Mouse (Mus musculus) cerebellum, adult 2 months (tissue): ENCODE measurements at regions not wholly inside any gene's neighbourhood (a gene's known extent, or its start where the extent isn't known, plus 50 kb on each side); places are given as distances from the start of the nearest gene placed in this dataset.

Source experiments
- DNase-seq, 2 experiments: peaks; one replicate each; pipeline ENCODE4 v3.0.0; 2021
- H3K27ac ChIP-seq: fragments of 200-500 bp; 2 replicates; pipeline ENCODE4 v1.5.1; 2012; ENCODE audit warnings: low read length, control low read depth, inconsistent platforms; ENCODE audit not compliant: insufficient read depth
- H3K27me3 ChIP-seq: fragments of 200-500 bp; 2 replicates; pipeline ENCODE4 v1.6.1; 2012; ENCODE audit warnings: inconsistent platforms, mild to moderate bottlenecking, low read length, moderate library complexity; ENCODE audit not compliant: control insufficient read depth, insufficient read depth
- H3K4me1 ChIP-seq: fragments of 200-500 bp; 2 replicates; pipeline ENCODE4 v1.6.1; 2011; ENCODE audit warnings: low read length; ENCODE audit not compliant: control insufficient read depth, insufficient read depth
- H3K4me3 ChIP-seq: fragments of 200-500 bp; replicated peaks from 2 replicates; pipeline ENCODE3; 2011; ENCODE audit warnings: mild to moderate bottlenecking, low read depth, low read length, control low read depth; ENCODE audit not compliant: insufficient read depth
- CTCF ChIP-seq: fragments of 200-500 bp; IDR thresholded peaks from 2 replicates; pipeline ENCODE4 v1.5.1; 2011; ENCODE audit warnings: low read depth, mild to moderate bottlenecking, control low read depth, low read length, moderate library complexity, borderline replicate concordance; ENCODE audit not compliant: insufficient read depth
- POLR2A ChIP-seq: fragments of 200-500 bp; IDR thresholded peaks from 2 replicates; pipeline ENCODE4 v1.6.1; 2011; ENCODE audit warnings: low read length, control low read depth, borderline replicate concordance; ENCODE audit not compliant: insufficient read depth
- WGBS: fragments of 180-500 bp; shearing (Covaris S2); methylation state at CpG from one replicate; pipeline ENCODE4 v1.1.7; 2018; 5-methylcytosine and 5-hydroxymethylcytosine counted together

GRCm38 (mm10) chr4:125300503-125301457 is 173.1 kb upstream of the Zc3h12a start:
- H3K4me3 ChIP-seq = no peak overlapping the region
- DNase-seq = no peak
- H3K4me1 ChIP-seq = no peaks in the 10 kb centered on the region
- TF ChIP-seq POLR2A (no peak), CTCF (no peak)
- H3K27ac ChIP-seq = no peak overlapping the region
- H3K27me3 ChIP-seq = no peaks in the 10 kb centered on the region; the same call in 1 of the 2 replicates
- WGBS = 30% methylated on average over 33 of the region's 33 CpGs

- WGBS = 85% methylated on average over 6 of the region's 6 CpGs
Observed at GRCm38 (mm10) chr4:125290761-125291160, 163.1 kb upstream of the Zc3h12a start.

GRCm38 (mm10) chr4:125289709-125290108 is 162.1 kb upstream of the Zc3h12a start:
- Histone ChIP-seq H3K4me3 (no peak overlapping the region), H3K27ac (no peak overlapping the region), H3K27me3 (no peaks in the 10 kb centered on the region), H3K4me1 (no peaks in the 10 kb centered on the region)
- 8% methylated on average over 1 of the region's 1 CpGs for WGBS
- DNase-seq = no peak
- TF ChIP-seq CTCF = no peak
- TF ChIP-seq POLR2A = no peak

More at GRCm38 (mm10) chr4:125290761-125291160, 163.1 kb upstream of the Zc3h12a start:
- Histone ChIP-seq H3K27me3 (no peaks in the 10 kb centered on the region), H3K4me3 (no peak overlapping the region), H3K4me1 (no peaks in the 10 kb centered on the region), H3K27ac (no peak overlapping the region)
- DNase-seq = no peak
- TF ChIP-seq POLR2A (no peak), CTCF (no peak)

GRCm38 (mm10) chr4:125289031-125289449 is 161.4 kb upstream of the Zc3h12a start:
- TF ChIP-seq POLR2A (no peak), CTCF (no peak)
- no peaks in the 10 kb centered on the region for H3K4me1 ChIP-seq
- DNase-seq = no peak
- no peak overlapping the region for H3K4me3 ChIP-seq
- H3K27ac ChIP-seq = no peak overlapping the region
- WGBS = 16% methylated on average over 6 of the region's 6 CpGs
- H3K27me3 ChIP-seq = no peaks in the 10 kb centered on the region

- H3K27me3 ChIP-seq = no peaks in the 10 kb centered on the region
- H3K4me3 ChIP-seq = no peak overlapping the region
- TF ChIP-seq POLR2A = no peak
- TF ChIP-seq CTCF = no peak
- DNase-seq = no peak
- no peak overlapping the region for H3K27ac ChIP-seq
- WGBS = 23% methylated on average over 8 of the region's 8 CpGs
- H3K4me1 ChIP-seq = no peaks in the 10 kb centered on the region
Observed at GRCm38 (mm10) chr4:125282974-125283319, 155.3 kb upstream of the Zc3h12a start.

GRCm38 (mm10) chr4:125282154-125282973 is 154.7 kb upstream of the Zc3h12a start:
- peak overlapping the region; percentile 35 for H3K4me3 ChIP-seq
- WGBS = 6% methylated on average over 21 of the region's 21 CpGs
- DNase-seq = peak; percentile 60 to 73
- no peaks in the 10 kb centered on the region for H3K4me1 ChIP-seq
- TF ChIP-seq POLR2A (no peak), CTCF (no peak)
- H3K27me3 ChIP-seq = no peaks in the 10 kb centered on the region
- no peak overlapping the region for H3K27ac ChIP-seq

- TF ChIP-seq CTCF = no peak
- no peak for TF ChIP-seq POLR2A
- 64% methylated on average over 7 of the region's 7 CpGs for WGBS
- no peak for DNase-seq
- H3K27ac ChIP-seq = no peak overlapping the region
- no peaks in the 10 kb centered on the region for H3K4me1 ChIP-seq
- H3K27me3 ChIP-seq = no peaks in the 10 kb centered on the region
- H3K4me3 ChIP-seq = no peak overlapping the region
Observed at GRCm38 (mm10) chr4:125279165-125279564, 151.5 kb upstream of the Zc3h12a start.

- Histone ChIP-seq H3K27me3 (no peaks in the 10 kb centered on the region), H3K4me3 (no peak overlapping the region), H3K27ac (no peak overlapping the region), H3K4me1 (no peaks in the 10 kb centered on the region)
- TF ChIP-seq CTCF (no peak), POLR2A (no peak)
- 43% methylated on average over 6 of the region's 6 CpGs for WGBS
- DNase-seq = no peak
Observed at GRCm38 (mm10) chr4:125276861-125277260, 149.2 kb upstream of the Zc3h12a start.
